In the genomic region with DNA sequence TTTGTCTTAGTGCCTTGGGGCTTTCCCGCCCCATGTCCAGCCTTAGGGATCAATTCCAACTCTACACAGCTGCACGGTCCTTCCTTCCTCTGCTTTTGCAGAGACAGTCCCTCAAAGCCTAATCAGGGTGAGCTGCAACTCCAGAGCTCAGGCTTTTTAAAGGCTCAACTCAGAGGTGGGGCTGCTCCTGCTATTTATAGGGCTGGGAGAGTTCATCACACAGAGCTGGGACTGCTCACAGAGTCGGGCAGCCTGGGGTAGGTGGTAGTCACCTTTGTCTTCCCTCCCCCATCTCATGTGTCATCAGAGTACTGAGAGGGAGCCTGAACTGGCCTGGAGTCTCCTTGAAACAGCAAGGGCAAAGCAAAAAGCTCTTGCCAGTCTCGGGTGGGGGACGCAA, we compare ENCODE assay signal across 8 mouse cellular contexts. TPM values are rescaled to one million over a fixed set of nuclear protein-coding genes. Genes with fewer than 3 reads are reported as not detected.
DNase-seq lines count a peak whose midpoint lies in the region; ATAC-seq and TF ChIP-seq lines count a peak whose summit lies in the region.

No protein-coding gene starts in this region.

- H3K36me3 ChIP-seq in neural tube, embryonic 13.5 days, result peaks cover 70% of the 10 kb centered on the region
- peaks cover 8% of the 10 kb centered on the region; the same call in 1 of the 2 replicates for H3K36me3 ChIP-seq in hindbrain, embryonic 16.5 days (ENCODE audit: control insufficient read depth, insufficient read depth, low read length)
- peaks cover 14% of the 10 kb centered on the region; the same call in 1 of the 2 replicates for H3K36me3 ChIP-seq in stomach, postnatal 0 days (ENCODE audit: control insufficient read depth, insufficient read depth, low read length)

- peaks cover 51% of the 10 kb centered on the region for H3K4me1 ChIP-seq in neural tube, embryonic 13.5 days (replicated peaks)
- peaks cover 34% of the 10 kb centered on the region for H3K4me1 ChIP-seq in hindbrain, embryonic 16.5 days (ENCODE audit: control insufficient read depth, insufficient read depth, low read depth, low read length)
- peaks cover 6% of the 10 kb centered on the region for H3K4me1 ChIP-seq in stomach, postnatal 0 days (replicated peaks; ENCODE audit: control insufficient read depth, insufficient read depth)

- H3K9me3 ChIP-seq in neural tube, embryonic 13.5 days, result no peaks in the 10 kb centered on the region
- H3K9me3 ChIP-seq in hindbrain, embryonic 16.5 days (ENCODE audit: control insufficient read depth, low read length), result no peaks in the 10 kb centered on the region
- no peaks in the 10 kb centered on the region for H3K9me3 ChIP-seq in stomach, postnatal 0 days (ENCODE audit: control insufficient read depth, low read length)

- no peak for TF ChIP-seq CTCF in stomach, postnatal 0 days (IDR thresholded peaks at IDR 0.05; ENCODE audit: low read depth)

- H3K9ac ChIP-seq in neural tube, embryonic 13.5 days, result peak overlapping the region; percentile 43; the same call in 1 of the 2 replicates
- H3K9ac ChIP-seq in hindbrain, embryonic 16.5 days (ENCODE audit: low read depth, low read length), result no peak overlapping the region
- 0 out of 2 replicates have a peak overlapping the region, but pooled peaks have one; percentile 18 for H3K9ac ChIP-seq in stomach, postnatal 0 days (ENCODE audit: low read length)

- no peaks in the 10 kb centered on the region for H3K27me3 ChIP-seq in neural tube, embryonic 13.5 days
- H3K27me3 ChIP-seq in hindbrain, embryonic 16.5 days (replicated peaks; ENCODE audit: control insufficient read depth, insufficient read depth, low read length), result no peaks in the 10 kb centered on the region
- H3K27me3 ChIP-seq in stomach, postnatal 0 days (ENCODE audit: control insufficient read depth, insufficient read depth, low read length), result no peaks in the 10 kb centered on the region

- no peak overlapping the region for H3K4me2 ChIP-seq in neural tube, embryonic 13.5 days
- no peak overlapping the region for H3K4me2 ChIP-seq in hindbrain, embryonic 16.5 days (ENCODE audit: low read length)
- H3K4me2 ChIP-seq in stomach, postnatal 0 days (replicated peaks; ENCODE audit: low read depth), result no peak overlapping the region

- no peak overlapping the region for H3K4me3 ChIP-seq in neural tube, embryonic 13.5 days
- no peak overlapping the region for H3K4me3 ChIP-seq in hindbrain, embryonic 16.5 days (ENCODE audit: low read length)
- no peak overlapping the region for H3K4me3 ChIP-seq in stomach, postnatal 0 days (ENCODE audit: low read depth, low read length)

- H3K27ac ChIP-seq in neural tube, embryonic 13.5 days (replicated peaks), result peak overlapping the region; percentile 62
- peak overlapping the region; percentile 51 for H3K27ac ChIP-seq in hindbrain, embryonic 16.5 days (ENCODE audit: low read depth, low read length)
- peak overlapping the region; percentile 82 for H3K27ac ChIP-seq in stomach, postnatal 0 days (replicated peaks)

- ATAC-seq in neural tube, embryonic 13.5 days (ENCODE audit: low read depth), result no peak
- ATAC-seq in hindbrain, embryonic 16.5 days, result peak; percentile 25; the same call in 1 of the 2 replicates
- ATAC-seq in stomach, postnatal 0 days (ENCODE audit: low FRiP score, low TSS enrichment), result peak; percentile 31; the same call in 1 of the 2 replicates

- no peak for TF ChIP-seq EP300 in stomach, postnatal 0 days (optimal IDR thresholded peaks at IDR 0.05)

- WGBS in neural tube, embryonic 13.5 days, result 56% methylated on average over 5 of the region's 5 CpGs
- 62% methylated on average over 5 of the region's 5 CpGs for WGBS in hindbrain, embryonic 16.5 days
- 50% methylated on average over 5 of the region's 5 CpGs for WGBS in stomach, postnatal 0 days

- peak; percentile 18 to 38 for DNase-seq in adrenal gland, postnatal 36 days
- DNase-seq in adrenal gland, postnatal 4 days (ENCODE audit: low spot score in 2 of 2), result no peak
- DNase-seq in neural tube, embryonic 10.5 days (ENCODE audit: extremely low spot score, low spot score), result no peak
- no peak for DNase-seq in stomach, postnatal 0 days (ENCODE audit: low spot score)
- DNase-seq in ovary, postnatal 36 days (ENCODE audit: low spot score), result no peak
- no peak for DNase-seq in embryo, embryonic 9.5 days (ENCODE audit: extremely low spot score)

RNA-seq across cellular contexts. Expression of gene Pik3c2b, which starts 22.8 kb away (rescaled TPM):
- 1 to 10 TPM; 5.4 to 6.3 TPM for total RNA-seq in adrenal gland, postnatal 36 days (2021)
- 10 to 100 TPM; 11.0 to 11.2 TPM for total RNA-seq in adrenal gland, postnatal 4 days (2021)
- 13.9 and 14.0 TPM in 2 replicates for polyA plus RNA-seq in neural tube, embryonic 13.5 days (2015; fragmentation: Nextera tagmentation; extraction: Ambion mirVana)
- 10.3 and 11.4 TPM in 2 replicates for polyA plus RNA-seq in hindbrain, embryonic 16.5 days (2015; fragmentation: Nextera tagmentation; extraction: Ambion mirVana)
- polyA plus RNA-seq in stomach, postnatal 0 days (2015; fragmentation: Nextera tagmentation; extraction: Ambion mirVana), result 4.2 and 4.7 TPM in 2 replicates

RNA-seq across cellular contexts. Expression of gene Mdm4, which starts 37.9 kb away (rescaled TPM):
- total RNA-seq in adrenal gland, postnatal 36 days (2021), result 10 to 100 TPM; 66.4 to 83.1 TPM
- total RNA-seq in adrenal gland, postnatal 4 days (2021), result 100 to 1,000 TPM; 119 to 122 TPM
- 30.0 and 33.6 TPM in 2 replicates for polyA plus RNA-seq in neural tube, embryonic 13.5 days (2015; fragmentation: Nextera tagmentation; extraction: Ambion mirVana)
- polyA plus RNA-seq in hindbrain, embryonic 16.5 days (2015; fragmentation: Nextera tagmentation; extraction: Ambion mirVana), result 30.2 and 30.3 TPM in 2 replicates
- polyA plus RNA-seq in stomach, postnatal 0 days (2015; fragmentation: Nextera tagmentation; extraction: Ambion mirVana), result 11.1 and 11.3 TPM in 2 replicates

Comparison
In these comparisons a context has a peak if more than half of its experiments do, and no peak if none do; other contexts are left out.
1. DNase-seq: peak in adrenal gland, postnatal 36 days (2 of 2); none in adrenal gland, postnatal 4 days (0 of 2), neural tube, embryonic 10.5 days (single experiment), stomach, postnatal 0 days (single experiment), ovary, postnatal 36 days (single experiment) and embryo, embryonic 9.5 days (single experiment).
2. Peak in every context shown above with its lines, with median percentiles within 50 percentile points of each other: H3K27ac ChIP-seq.